Mouse (Mus musculus) lung, postnatal 25 days (tissue): ENCODE results near the gene Megf6.

ENCODE experiments used
- DNase-seq: peaks from one replicate; pipeline ENCODE4 v3.0.0; 2022; ENCODE audit warnings: low spot score

The Megf6 gene

DNA sequence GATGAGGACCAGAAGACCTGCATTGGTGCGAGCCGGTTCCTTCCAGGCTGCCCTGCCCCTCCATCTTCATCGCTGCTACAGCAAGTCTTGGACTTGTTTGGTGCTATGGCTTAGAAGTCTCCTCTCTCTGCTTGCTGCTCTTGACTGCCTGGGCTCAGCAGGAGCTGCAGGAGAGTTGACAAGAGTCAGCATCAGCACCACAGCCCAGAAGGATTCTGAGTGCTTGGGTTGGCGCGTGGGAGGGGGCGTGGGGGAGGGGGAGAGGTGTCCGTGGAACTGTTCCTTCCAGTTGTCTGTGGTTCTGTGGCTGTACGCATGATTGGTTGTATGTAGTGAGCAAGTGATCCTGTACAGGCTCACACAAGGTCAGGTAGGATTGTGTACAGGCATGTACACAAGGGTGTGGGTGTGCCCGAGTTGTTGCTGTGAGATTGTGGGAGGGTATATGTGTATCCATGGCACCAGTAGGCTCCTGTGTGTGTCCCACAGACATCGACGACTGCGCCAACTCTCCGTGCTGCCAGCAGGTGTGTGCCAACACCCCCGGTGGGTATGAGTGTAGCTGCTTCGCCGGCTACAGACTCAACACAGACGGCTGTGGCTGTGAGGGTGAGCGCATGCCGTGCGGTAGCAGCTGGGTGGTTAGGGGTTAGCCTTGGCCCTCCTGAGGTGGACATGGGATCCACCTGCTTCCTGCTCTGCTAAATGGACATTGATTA lies 82.2 kb downstream of the Megf6 start:
- no peak for DNase-seq

DNA sequence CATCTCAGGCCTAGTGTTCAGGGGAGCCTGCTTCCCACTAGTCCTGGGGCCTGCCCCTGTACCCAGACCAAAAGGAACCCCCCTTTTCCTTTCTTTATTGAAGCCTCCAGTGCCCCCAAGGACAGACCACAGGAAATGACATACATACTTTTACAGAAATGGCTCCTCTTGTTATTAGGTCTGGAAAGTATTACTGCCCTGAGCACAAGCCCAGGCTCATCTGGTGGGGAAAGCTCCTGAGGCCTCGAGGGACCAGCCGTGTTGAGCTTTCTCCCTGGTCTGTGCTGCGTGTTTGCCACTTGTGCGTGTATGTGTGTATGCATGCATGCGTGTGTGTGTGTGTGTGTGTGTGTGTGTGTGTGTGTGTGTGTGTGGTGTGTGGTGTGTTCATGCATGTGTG lies 90.2 kb downstream of the Megf6 start:
- DNase-seq, result no peak

DNA sequence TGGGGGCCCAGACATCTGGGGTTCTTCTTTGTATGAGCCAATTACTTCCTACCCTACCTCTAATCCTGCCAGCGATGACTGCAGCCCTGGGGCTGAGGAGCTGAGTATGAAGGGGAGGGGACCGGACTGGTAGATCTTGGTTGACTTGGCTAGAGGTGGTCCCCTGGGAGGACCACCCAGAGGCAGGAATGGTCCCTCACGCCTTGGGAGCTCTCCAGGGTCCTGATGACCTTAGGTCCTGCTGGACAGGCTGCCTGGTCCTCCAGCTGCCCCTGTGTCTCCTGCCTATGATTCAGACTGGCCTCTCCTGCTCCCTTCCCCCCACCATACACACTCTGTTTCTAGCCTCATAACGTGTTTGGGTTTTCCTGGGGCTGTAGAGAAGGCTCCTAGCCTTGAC lies 91.5 kb downstream of the Megf6 start:
- no peak for DNase-seq

DNA sequence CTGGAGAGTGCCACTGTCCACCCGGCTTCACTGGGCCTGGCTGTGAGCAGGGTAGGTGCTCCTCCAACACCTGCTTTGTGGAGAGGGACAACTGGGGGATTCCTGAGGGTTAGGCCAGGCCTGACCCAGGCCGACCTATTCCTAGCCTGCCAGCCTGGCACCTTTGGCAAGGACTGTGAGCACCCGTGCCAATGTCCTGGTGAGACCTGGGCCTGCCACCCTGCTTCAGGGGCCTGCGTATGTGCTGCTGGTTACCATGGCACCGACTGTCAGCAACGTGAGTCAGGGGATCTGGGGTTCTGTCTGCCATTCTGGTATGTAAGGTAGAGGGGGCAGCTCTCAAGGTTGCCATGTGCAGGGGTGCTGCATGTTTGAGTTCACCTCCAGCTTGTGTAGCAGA lies 97.0 kb downstream of the Megf6 start:
- no peak for DNase-seq

DNA sequence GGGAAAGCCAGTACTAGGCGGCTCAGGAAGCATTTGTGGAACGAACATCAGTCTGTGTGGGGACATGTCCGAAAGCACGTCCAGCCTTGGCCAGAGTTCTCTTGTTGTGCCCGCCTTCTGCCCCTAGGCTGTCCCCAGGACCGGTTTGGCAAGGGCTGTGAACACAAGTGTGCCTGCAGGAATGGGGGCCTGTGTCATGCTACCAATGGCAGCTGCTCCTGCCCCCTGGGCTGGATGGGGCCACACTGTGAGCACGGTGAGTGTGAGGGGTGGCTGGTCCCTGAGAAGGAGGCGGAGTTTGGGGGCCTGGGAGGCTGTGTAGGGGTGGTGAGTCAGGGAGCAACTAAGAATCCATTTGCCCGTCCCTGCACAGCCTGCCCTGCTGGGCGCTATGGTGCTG lies 99.0 kb downstream of the Megf6 start:
- peak; percentile 18 for DNase-seq

DNA sequence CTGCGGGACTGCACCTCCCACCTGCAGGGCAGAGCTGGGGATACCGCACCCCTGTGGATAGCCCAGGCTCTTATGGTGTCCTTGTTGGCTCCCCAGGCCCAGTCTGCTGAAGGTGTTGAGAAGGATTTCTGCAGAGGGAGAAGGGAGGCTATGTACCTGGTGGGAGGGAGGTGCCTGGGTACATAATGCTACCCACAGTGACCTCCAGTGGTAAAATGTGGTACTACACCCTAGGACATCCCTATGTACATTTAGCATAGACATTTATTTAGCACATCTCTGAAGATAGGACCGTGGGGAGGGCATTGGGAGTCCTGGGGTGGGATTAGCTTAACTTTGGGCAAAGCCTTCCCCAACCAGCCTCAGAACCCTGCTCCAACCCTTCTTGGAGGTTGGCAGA lies 102.5 kb downstream of the Megf6 start:
- peak; percentile 53 for DNase-seq

DNA sequence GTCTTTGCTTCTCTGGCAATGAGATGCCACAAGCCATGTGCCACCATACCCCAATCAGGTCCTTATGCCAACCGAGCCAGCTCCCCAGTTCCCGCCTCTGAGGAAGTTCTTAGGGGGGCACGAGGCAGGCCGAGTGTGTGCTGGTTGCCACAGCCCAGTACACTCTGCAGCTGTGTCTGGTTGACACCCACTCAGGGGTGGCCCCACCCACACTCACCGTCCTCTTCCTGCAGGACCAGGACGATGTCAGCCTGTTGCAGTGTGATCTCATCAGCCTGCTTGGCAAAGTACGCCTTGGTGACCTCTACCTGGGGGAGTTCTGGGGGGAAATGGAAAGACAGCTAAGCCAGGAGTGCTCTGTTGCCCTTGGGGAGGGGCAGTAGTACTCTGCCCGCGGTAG lies 109.0 kb downstream of the Megf6 start:
- no peak for DNase-seq

DNA sequence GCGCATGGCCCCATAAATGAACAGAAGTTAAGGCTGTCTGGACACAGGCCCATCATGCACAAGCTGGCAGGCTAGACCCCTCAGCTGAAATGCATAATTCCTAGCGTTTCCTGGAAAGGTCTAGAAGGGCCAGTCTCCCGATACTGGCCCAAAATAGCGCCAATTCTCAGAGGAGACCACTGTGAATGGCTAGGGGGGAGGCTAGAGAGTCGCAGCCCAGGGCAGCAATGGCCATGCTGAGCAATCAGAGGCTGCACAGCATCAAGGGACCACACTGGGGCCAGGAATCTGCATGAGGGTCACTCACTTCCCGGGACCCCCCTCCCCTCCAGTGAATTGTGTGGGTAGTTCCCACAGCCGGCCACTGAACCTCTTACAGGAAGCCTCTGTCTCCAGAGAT lies 113.1 kb downstream of the Megf6 start:
- DNase-seq, result no peak

DNA sequence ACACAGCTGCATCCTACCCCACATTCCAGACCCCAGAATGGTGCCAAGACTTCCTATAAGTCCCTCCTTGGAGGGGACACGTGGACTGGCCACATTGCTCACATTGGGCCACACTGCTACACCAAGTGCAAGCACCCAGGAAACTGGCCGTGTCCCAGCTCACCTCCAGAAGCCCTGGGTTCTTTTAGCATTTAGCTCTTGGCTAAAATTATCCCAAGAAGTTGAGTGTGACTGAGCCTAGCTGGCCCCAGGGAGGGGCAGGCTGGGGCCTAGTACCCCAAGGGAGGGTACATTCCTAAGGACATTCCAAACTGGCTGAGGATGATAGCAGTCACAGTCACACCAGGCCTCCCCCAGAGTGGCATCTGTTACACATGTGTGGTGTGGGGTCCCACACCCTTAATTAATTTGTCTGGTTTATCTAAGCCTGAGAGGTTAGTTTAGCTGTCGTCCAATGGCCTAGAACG lies 123.2 kb downstream of the Megf6 start:
- no peak for DNase-seq

DNA sequence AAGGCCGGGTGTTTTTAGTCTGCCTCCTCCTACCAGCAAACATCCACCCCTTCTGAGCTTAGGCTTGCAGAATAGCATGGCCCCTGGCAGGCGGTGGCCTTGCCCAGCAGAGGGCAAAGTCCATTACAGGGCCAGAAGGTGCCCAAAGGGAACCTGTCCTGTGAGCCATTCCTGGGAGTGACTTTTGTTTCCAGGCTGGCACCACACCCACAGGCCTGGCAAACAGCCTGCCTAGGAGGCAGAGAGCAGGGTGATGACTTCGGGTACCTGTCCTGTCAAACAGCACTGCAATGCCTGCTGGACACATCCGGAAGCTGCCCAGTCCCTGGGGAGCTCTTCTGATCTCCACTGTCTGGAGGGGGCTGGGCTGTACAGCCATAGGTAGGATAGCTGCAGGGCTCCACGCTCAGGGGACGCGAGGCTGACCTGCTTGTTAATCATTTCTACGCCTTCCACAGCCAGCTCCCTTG lies 123.8 kb downstream of the Megf6 start:
- DNase-seq, result no peak

DNA sequence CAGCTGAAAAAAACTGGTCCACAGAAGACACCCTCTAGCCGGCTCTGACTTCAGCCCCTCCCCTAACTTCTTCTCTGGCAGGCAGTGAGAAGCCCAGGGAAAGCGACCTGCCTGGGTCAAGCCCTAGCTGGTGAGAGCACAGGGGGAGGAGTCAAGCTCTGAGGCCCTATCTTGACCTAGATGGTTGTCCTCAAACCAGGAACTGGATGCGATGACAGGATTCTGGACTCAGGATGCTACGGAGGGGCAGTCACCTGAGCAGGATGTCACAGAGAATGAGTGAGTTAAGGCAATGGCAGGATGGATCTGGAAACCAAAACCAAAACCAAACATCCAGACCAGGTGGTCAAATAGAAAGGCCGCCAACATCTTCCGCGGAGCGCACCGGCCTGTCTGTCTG lies 127.2 kb downstream of the Megf6 start:
- peak; percentile 41 for DNase-seq

DNA sequence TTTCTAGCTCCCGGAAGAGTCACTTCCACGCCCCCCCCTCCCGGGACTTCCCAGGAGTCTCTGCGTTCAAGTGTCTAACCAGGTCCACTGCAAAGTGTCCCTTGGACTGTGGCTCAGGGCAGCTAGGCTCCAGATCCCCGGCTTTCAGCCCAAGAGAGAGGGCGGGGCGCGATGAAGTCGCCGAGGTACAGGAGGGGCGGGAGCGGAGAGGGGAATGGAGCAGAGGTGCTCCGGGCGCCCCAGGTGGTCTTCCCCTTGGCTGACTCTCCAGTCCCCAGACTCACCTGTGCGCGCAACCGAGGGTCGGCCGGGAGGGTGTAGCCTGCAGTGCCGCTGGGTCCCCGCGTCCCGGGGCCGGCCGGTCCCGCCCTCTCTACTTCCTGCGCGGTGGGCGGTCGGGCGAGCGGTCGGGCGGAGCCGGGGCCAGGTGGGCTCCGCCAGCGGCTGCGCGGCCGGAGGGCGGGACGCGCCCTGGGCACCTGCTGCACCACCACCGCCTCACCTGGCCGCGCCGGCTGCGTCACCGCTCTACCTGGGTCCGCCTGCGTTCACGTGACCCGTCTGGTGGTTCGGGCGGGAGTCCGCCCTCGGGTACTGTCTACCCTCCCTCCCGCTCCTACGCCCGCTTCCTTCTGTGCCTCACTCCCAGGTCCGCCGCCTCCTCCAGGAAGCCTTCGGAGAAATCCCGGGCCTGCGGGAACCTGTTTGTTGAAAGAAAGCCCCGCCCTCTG lies 129.2 kb downstream of the Megf6 start:
- peak; percentile 78 for DNase-seq

DNA sequence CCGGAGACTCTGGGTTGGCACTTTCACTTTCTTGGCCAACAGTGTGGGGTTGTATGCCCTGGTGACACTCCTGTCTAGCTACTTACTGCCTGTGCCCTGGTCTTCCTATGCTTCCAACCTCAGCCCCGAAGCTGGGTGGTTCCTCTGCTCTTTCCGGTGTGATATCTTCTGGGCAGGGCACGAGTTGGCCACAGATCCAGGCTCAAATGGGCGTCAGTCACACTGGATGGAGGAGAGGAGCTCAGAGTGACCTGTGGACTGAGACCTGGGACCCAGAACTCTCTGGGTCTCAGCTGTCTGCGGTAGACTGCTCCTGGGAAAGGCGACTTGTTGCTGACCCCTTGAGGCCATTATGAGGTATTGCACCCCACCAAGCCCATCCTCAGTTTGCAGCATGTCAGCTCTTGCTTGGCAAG lies 130.9 kb downstream of the Megf6 start, which contains the start of gene Arhgef16:
Gene Arhgef16, minus strand, starts transcription at position 211 of the 416 bp plus-strand sequence.
- DNase-seq, result peak; percentile 48

DNA sequence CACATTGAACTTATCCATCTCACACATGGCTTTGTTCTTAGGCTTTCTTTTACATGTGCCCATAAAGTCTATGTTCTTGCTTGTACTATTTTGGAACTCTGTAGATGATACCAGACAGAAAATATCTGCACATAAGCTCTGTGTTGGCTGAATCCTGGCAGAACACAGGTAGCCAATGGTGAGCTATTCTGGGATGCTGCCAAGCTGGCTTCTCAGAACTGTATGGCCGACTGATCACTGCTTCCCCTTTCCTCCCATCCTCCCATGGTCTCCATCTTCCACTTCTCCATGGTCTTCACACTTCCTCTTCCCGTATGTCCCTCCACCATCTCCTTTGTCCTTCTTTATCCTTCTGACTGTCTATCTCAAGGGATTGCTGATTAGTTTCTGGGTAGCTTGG lies 138.6 kb downstream of the Megf6 start:
- DNase-seq, result no peak

DNA sequence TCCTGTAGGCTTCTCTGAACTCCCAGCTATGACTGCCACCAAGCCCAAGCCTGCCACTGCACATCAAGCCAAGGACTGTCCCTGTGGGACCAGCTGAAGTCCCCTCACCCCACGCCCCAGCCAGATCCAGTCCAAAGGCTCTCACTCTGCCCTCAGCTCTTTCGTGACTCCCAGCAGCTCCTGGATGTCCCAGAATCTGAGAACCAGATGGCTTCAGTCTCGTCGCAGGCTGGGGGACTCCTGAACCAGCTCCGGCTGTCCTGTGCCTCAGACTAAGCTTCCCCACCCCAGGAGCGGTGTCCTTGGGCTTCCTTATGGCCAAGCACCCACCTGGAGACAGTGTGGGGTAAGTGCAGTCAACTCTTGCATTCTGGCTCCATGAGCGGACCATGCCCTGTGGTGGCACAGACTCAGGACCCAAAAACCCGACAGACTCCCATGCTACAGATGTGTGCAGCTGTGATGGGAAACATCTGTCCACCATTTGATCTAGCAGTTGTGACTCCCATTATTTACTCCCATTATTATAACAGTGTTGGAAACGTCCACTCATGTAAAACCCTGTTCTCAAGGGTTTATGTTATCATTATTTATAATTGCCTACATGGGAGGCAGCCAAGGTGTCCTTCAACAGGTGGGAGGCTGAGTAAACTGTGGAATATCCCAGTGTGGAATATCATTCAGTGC lies 140.2 kb downstream of the Megf6 start:
- DNase-seq, result no peak

DNA sequence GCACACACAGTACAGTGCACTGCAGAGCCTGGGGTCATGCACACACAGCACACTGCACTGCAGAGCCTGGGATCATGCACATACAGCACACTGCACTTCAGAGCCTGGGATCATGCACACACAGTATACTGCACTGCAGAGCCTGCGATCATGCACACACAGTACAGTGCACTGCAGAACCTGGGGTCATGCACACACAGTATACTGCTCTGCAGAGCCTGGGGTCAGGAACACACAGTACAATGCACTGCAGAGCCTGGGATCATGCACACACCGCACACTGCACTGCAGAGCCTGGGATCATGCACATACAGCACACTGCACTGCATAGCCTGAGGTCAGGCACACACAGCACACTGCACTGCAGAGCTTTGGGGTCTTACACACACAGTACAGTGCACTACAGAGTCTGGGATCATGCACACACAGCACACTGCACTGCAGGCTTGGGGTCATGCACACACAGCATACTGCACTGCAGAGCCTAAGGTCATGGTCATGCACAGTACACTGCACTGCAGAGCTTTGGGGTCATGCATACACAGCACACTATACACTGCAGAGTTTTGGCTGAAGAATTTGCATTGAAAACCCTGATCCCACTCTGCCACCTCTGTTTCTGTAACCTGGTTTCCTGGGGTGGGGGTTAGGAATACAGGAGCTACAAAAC lies 141.7 kb downstream of the Megf6 start:
- no peak for DNase-seq

DNA sequence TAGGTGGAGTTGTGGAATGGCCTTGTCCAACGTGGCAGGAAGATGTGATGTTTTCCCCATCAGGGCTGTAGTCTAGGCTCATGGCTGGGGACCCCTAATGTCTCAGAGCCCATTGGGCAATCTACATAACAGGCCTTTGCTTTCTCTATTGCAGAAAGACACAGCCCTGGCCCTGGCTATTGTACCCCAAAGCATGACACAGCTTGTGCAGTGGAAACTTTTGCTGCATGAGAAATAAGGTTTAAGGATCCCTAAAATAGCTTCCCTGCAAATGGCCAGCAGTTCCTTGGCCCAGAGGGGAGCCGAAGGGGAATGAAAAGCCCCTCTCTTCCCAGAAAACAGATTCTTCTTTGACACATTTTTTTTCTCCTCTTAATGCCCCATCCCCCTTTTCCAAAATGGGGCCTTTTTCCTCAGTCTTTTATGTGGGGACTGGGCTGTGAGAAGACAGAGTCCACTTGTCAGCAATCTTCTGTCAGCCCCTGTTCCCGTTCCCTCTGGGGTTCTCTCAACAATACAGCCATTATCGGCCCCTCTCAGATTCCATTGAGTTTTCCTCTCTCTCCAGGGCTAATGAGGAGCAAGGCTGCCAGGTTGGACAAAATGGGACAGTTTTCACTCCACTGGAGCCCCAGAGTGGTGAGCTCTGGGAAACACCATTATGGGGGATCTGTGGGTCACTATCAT lies 142.5 kb downstream of the Megf6 start:
- no peak for DNase-seq

DNA sequence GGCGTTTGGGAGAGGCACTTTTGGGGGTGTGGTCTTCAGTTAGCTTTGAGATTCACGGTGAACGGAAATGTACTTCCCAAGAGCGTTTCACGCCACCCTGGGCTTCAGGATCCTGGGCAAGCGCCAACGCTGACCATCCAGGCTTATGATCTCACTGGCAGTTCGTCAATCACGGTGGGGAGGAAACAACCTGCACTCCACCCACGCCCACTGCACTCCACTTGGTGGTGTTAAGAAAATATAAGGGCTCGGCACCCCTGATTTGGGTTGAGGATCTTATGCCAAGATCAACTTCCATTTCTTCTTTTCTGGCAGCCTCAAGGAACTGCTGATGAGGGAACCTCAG lies 143.1 kb downstream of the Megf6 start:
- DNase-seq, result no peak
